In the genomic region with DNA sequence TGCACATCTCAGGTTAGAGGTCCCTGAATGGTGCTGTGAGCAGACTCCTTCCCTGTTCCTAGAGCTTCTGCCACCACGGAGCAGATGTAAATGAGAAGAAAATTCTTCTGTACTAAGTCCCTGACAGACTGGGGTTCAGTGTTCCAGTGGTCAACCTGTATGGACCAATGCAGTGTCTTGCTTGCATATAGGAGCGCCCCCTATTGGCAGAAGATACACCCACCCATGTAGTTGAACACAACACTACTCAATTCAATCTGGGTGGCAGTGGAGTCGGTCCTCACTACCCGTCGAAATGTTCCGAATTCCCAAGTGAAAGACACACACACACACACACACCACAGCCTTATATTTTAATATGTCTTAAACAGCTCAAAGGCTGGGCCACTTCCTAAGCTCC, we compare ENCODE assay signal across 14 mouse cellular contexts.
DNase-seq lines count a peak whose midpoint lies in the region; ATAC-seq and TF ChIP-seq lines count a peak whose summit lies in the region.
"Had no signal": no experiment of that assay in that cellular context is flagged by ENCODE, and none has a peak within 500 bp of the region (broad histone marks: within the 10 kb centered on the region; RNA-seq: fewer than 3 reads in every experiment).

No protein-coding gene starts in this region.

- in situ Hi-C loops in ES-E14 (cut with MboI; ENCODE audit: low sequenced_read_pairs in 2 of 2, unreplicated experiment in 2 of 2): no loop called here

- no peak overlapping the region for H3K27ac ChIP-seq in hindbrain, postnatal 0 days
- H3K27ac ChIP-seq in hindbrain, embryonic 14.5 days: no peak overlapping the region
- no peak overlapping the region for H3K27ac ChIP-seq in midbrain, embryonic 14.5 days (replicated peaks; ENCODE audit: low read depth, low read length)
- H3K27ac ChIP-seq in midbrain, embryonic 13.5 days: no peak overlapping the region
- no peak overlapping the region for H3K27ac ChIP-seq in ES-E14 (ENCODE audit: insufficient read depth, low read depth, low read length, poor library complexity, severe bottlenecking)
- no peak overlapping the region for H3K27ac ChIP-seq in small intestine, adult 2 months (ENCODE audit: insufficient read depth, low read depth, low read length)
- H3K27ac ChIP-seq: heart, embryonic 15.5 days; liver, embryonic 15.5 days; midbrain, embryonic 12.5 days; neural tube, embryonic 15.5 days had no signal

- no peaks in the 10 kb centered on the region for H3K36me3 ChIP-seq in hindbrain, postnatal 0 days (ENCODE audit: insufficient read depth, low read length)
- H3K36me3 ChIP-seq in hindbrain, embryonic 14.5 days (replicated peaks; ENCODE audit: control insufficient read depth, insufficient read depth): no peaks in the 10 kb centered on the region
- no peaks in the 10 kb centered on the region for H3K36me3 ChIP-seq in midbrain, embryonic 14.5 days (ENCODE audit: control insufficient read depth, insufficient read depth, low read length)
- no peaks in the 10 kb centered on the region for H3K36me3 ChIP-seq in midbrain, embryonic 13.5 days
- H3K36me3 ChIP-seq in ES-E14 (ENCODE audit: control insufficient read depth, insufficient read depth, low read length, poor library complexity, severe bottlenecking): no peaks in the 10 kb centered on the region
- no peaks in the 10 kb centered on the region for H3K36me3 ChIP-seq in small intestine, adult 2 months (ENCODE audit: control insufficient read depth, insufficient read depth, low read length)
- H3K36me3 ChIP-seq: heart, embryonic 15.5 days; liver, embryonic 15.5 days; midbrain, embryonic 12.5 days; neural tube, embryonic 15.5 days had no signal

- no peaks in the 10 kb centered on the region for H3K27me3 ChIP-seq in hindbrain, postnatal 0 days (ENCODE audit: insufficient read depth, low read length)
- H3K27me3 ChIP-seq in hindbrain, embryonic 14.5 days (ENCODE audit: control insufficient read depth, insufficient read depth, low read length): no peaks in the 10 kb centered on the region
- no peaks in the 10 kb centered on the region for H3K27me3 ChIP-seq in midbrain, embryonic 14.5 days (ENCODE audit: control insufficient read depth, insufficient read depth, low read length)
- H3K27me3 ChIP-seq in midbrain, embryonic 13.5 days: no peaks in the 10 kb centered on the region
- H3K27me3 ChIP-seq in small intestine, adult 2 months (ENCODE audit: control insufficient read depth, insufficient read depth, low read length): no peaks in the 10 kb centered on the region
- H3K27me3 ChIP-seq: heart, embryonic 15.5 days; liver, embryonic 15.5 days; midbrain, embryonic 12.5 days; neural tube, embryonic 15.5 days had no signal

- no peaks in the 10 kb centered on the region for H3K4me1 ChIP-seq in hindbrain, postnatal 0 days (ENCODE audit: insufficient read depth, low read length)
- H3K4me1 ChIP-seq in hindbrain, embryonic 14.5 days (replicated peaks; ENCODE audit: control insufficient read depth, insufficient read depth, low read length): no peaks in the 10 kb centered on the region
- H3K4me1 ChIP-seq in midbrain, embryonic 14.5 days (ENCODE audit: control insufficient read depth, insufficient read depth, low read length): no peaks in the 10 kb centered on the region
- H3K4me1 ChIP-seq in midbrain, embryonic 13.5 days (replicated peaks): no peaks in the 10 kb centered on the region
- H3K4me1 ChIP-seq in ES-E14 (ENCODE audit: control insufficient read depth in 2 of 2, insufficient read depth in 2 of 2, low read length in 2 of 2, poor library complexity in 1 of 2): no peaks in the 10 kb centered on the region
- peaks cover 7% of the 10 kb centered on the region; the same call in 1 of the 2 replicates for H3K4me1 ChIP-seq in small intestine, adult 2 months (ENCODE audit: control insufficient read depth, insufficient read depth, insufficient read length, low read length)
- H3K4me1 ChIP-seq: heart, embryonic 15.5 days; midbrain, embryonic 12.5 days; neural tube, embryonic 15.5 days had no signal

- no peak overlapping the region for H3K9ac ChIP-seq in hindbrain, postnatal 0 days (replicated peaks; ENCODE audit: low read length)
- no peak overlapping the region for H3K9ac ChIP-seq in hindbrain, embryonic 14.5 days
- H3K9ac ChIP-seq in midbrain, embryonic 14.5 days (replicated peaks; ENCODE audit: low read length): no peak overlapping the region
- H3K9ac ChIP-seq in midbrain, embryonic 13.5 days (replicated peaks): no peak overlapping the region
- H3K9ac ChIP-seq in ES-E14 (ENCODE audit: insufficient read depth, low read depth, low read length, poor library complexity, severe bottlenecking): no peak overlapping the region
- H3K9ac ChIP-seq: heart, embryonic 15.5 days; liver, embryonic 15.5 days; midbrain, embryonic 12.5 days; neural tube, embryonic 15.5 days had no signal

- WGBS in hindbrain, postnatal 0 days: 74% methylated on average over 6 of the region's 6 CpGs
- WGBS in hindbrain, embryonic 14.5 days: 73% methylated on average over 6 of the region's 6 CpGs
- WGBS in midbrain, embryonic 14.5 days: 70% methylated on average over 6 of the region's 6 CpGs
- 73% methylated on average over 6 of the region's 6 CpGs for WGBS in midbrain, embryonic 13.5 days
- 83% methylated on average over 6 of the region's 6 CpGs for WGBS in small intestine, adult 2 months

- H3K4me3 ChIP-seq in hindbrain, postnatal 0 days (ENCODE audit: low read length): no peak overlapping the region
- no peak overlapping the region for H3K4me3 ChIP-seq in hindbrain, embryonic 14.5 days (replicated peaks; ENCODE audit: low read length)
- no peak overlapping the region for H3K4me3 ChIP-seq in midbrain, embryonic 14.5 days (replicated peaks; ENCODE audit: low read depth, low read length)
- no peak overlapping the region for H3K4me3 ChIP-seq in midbrain, embryonic 13.5 days (replicated peaks)
- H3K4me3 ChIP-seq in ES-E14 (ENCODE audit: insufficient read depth in 1 of 2, low read depth in 1 of 2, low read length in 2 of 2, poor library complexity in 1 of 2, severe bottlenecking in 1 of 2): no peak overlapping the region
- H3K4me3 ChIP-seq in small intestine, adult 2 months (ENCODE audit: low read depth, low read length): no peak overlapping the region
- H3K4me3 ChIP-seq: heart, embryonic 15.5 days; liver, embryonic 15.5 days; midbrain, embryonic 12.5 days; neural tube, embryonic 15.5 days had no signal

- TF ChIP-seq CTCF in hindbrain, postnatal 0 days (IDR thresholded peaks at IDR 0.05; ENCODE audit: low read depth): 0 out of 2 replicates have a peak, but pooled peaks have one; percentile 3
- TF ChIP-seq CTCF in small intestine, adult 2 months (IDR thresholded peaks at IDR 0.05; ENCODE audit: extremely low read depth, insufficient read length, insufficient replicate concordance, low read depth, low read length): peak; percentile 29; the same call in 1 of the 2 replicates

- DNase-seq in hindbrain, postnatal 0 days (ENCODE audit: low spot score): no peak
- DNase-seq in hindbrain, embryonic 14.5 days (ENCODE audit: low spot score): no peak
- peak; percentile 9 for DNase-seq in midbrain, embryonic 14.5 days
- no peak for DNase-seq in ES-E14 (ENCODE audit: low read depth, low spot score)
- no peak for DNase-seq in ovary, postnatal 36 days (ENCODE audit: low spot score)
- DNase-seq: cerebellum, postnatal 14 days; kidney, adult 11 months; layer of hippocampus, postnatal 36 days had no signal

- TF ChIP-seq POLR2A in small intestine, adult 2 months (IDR thresholded peaks at IDR 0.05; ENCODE audit: low read depth, low read length): no peak

- no peak overlapping the region for H3K4me2 ChIP-seq in hindbrain, postnatal 0 days (ENCODE audit: low read depth, low read length)
- no peak overlapping the region for H3K4me2 ChIP-seq in hindbrain, embryonic 14.5 days (replicated peaks)
- H3K4me2 ChIP-seq in midbrain, embryonic 14.5 days (ENCODE audit: low read length): no peak overlapping the region
- no peak overlapping the region for H3K4me2 ChIP-seq in midbrain, embryonic 13.5 days (replicated peaks)
- H3K4me2 ChIP-seq: heart, embryonic 15.5 days; liver, embryonic 15.5 days; midbrain, embryonic 12.5 days; neural tube, embryonic 15.5 days had no signal

- ATAC-seq in hindbrain, postnatal 0 days: no peak
- no peak for ATAC-seq in hindbrain, embryonic 14.5 days (ENCODE audit: low FRiP score)
- no peak for ATAC-seq in midbrain, embryonic 14.5 days (ENCODE audit: low FRiP score, low TSS enrichment)
- ATAC-seq in midbrain, embryonic 13.5 days: no peak

- no peaks in the 10 kb centered on the region for H3K9me3 ChIP-seq in hindbrain, postnatal 0 days (ENCODE audit: low read length)
- no peaks in the 10 kb centered on the region for H3K9me3 ChIP-seq in hindbrain, embryonic 14.5 days (ENCODE audit: control insufficient read depth, low read length)
- H3K9me3 ChIP-seq in midbrain, embryonic 14.5 days (ENCODE audit: control insufficient read depth, low read length): no peaks in the 10 kb centered on the region
- no peaks in the 10 kb centered on the region for H3K9me3 ChIP-seq in midbrain, embryonic 13.5 days
- H3K9me3 ChIP-seq in ES-E14 (ENCODE audit: control insufficient read depth, insufficient read depth, low read depth, low read length): no peaks in the 10 kb centered on the region
- H3K9me3 ChIP-seq: heart, embryonic 15.5 days; liver, embryonic 15.5 days; midbrain, embryonic 12.5 days; neural tube, embryonic 15.5 days had no signal

TF ChIP-seq in ES-E14, 5 proteins besides CTCF, POLR2A, EP300 and RAD21:
- TF ChIP-seq HCFC1 (IDR thresholded peaks at IDR 0.05; ENCODE audit: borderline replicate concordance, insufficient read depth, low read length): no peak
- TF ChIP-seq ZNF384 (IDR thresholded peaks at IDR 0.05; ENCODE audit: low read depth, low read length): no peak
- no peak for TF ChIP-seq MAFK (IDR thresholded peaks at IDR 0.05; ENCODE audit: insufficient read depth, low read depth, low read length)
- TF ChIP-seq CHD2 (IDR thresholded peaks at IDR 0.05; ENCODE audit: low read depth, low read length): no peak
- TF ChIP-seq ZC3H11A (IDR thresholded peaks at IDR 0.05; ENCODE audit: borderline replicate concordance, low read depth, low read length): 0 out of 2 replicates have a peak, but pooled peaks have one; percentile 15
TF ChIP-seq in ES-E14: peak in this region for 1.
